Mouse (Mus musculus) leukemia stem cell, adult 10-12 weeks (primary cell): Measurements from ENCODE around the gene Gm10377. TPM values are rescaled to one million over a fixed set of nuclear protein-coding genes. Genes with fewer than 3 reads are reported as not detected.

Source experiments
- polyA plus RNA-seq: library from polyadenylated mRNA; stranded (reverse); fragments of >175 nt; gene quantifications from 2 replicates; pipeline ENCODE4 v1.2.3, GENCODE M21; 2012; ENCODE audit warnings: low replicate concordance

The Gm10377 gene
- not detected in 2 replicates for polyA plus RNA-seq

GRCm38 (mm10) chr14:42797887-42798286 lies at the start of gene Gm10377:
Gene Gm10377 (minus strand): TSS chr14:42797987.

GRCm38 (mm10) chr14:42768721-42769120 lies 29.1 kb downstream of the Gm10377 start, which contains the start of gene Gm3015:
Gene Gm3015 (minus strand): TSS chr14:42768821.

Other genes starting within 250 kb of the Gm10377 start
- not detected in 2 replicates for gene Gm17124, start 198.1 kb downstream of the Gm10377 start, polyA plus RNA-seq
- not detected in 2 replicates for gene Gm3633, start 156.1 kb downstream of the Gm10377 start, polyA plus RNA-seq
- gene Gm10378, start 142.0 kb downstream of the Gm10377 start, polyA plus RNA-seq, result not detected in 2 replicates
- not detected in 2 replicates for gene Gm3015, start 29.2 kb downstream of the Gm10377 start, polyA plus RNA-seq
- gene Gm21977, start 55.5 kb upstream of the Gm10377 start, polyA plus RNA-seq, result not detected in 2 replicates
- gene Gm8082, start 195.6 kb upstream of the Gm10377 start, polyA plus RNA-seq, result not detected in 2 replicates
- not detected in 2 replicates for gene Gm10376, start 217.6 kb upstream of the Gm10377 start, polyA plus RNA-seq